Mouse (Mus musculus) thymus, adult 2 months (tissue): ENCODE measurements around the gene Ints1.

Experiments
- CTCF ChIP-seq: fragments of 200-500 bp; IDR thresholded peaks from 2 replicates; pipeline ENCODE4 v1.5.1; 2012; ENCODE audit warnings: mild to moderate bottlenecking, control low read depth, low read length, moderate library complexity, borderline replicate concordance; ENCODE audit not compliant: control insufficient read depth, poor library complexity, insufficient read depth; ENCODE audit errors: extremely low read depth
- POLR2A ChIP-seq: fragments of 200-500 bp; IDR thresholded peaks from 2 replicates; pipeline ENCODE4 v1.6.1; 2012; ENCODE audit warnings: mild to moderate bottlenecking, low read length, control low read depth, moderate library complexity; ENCODE audit not compliant: control insufficient read depth, poor library complexity, insufficient read depth; ENCODE audit errors: extremely low read depth

GRCm38 (mm10) chr5:139727261-139727660 lies 48.2 kb downstream of the Ints1 start:
- TF ChIP-seq CTCF (no peak), POLR2A (no peak)
